Mouse (Mus musculus): ENCODE measurements around the gene Btd. TPM values are rescaled to one million over a fixed set of nuclear protein-coding genes. Genes with fewer than 3 reads are reported as not detected.
A peak's percentile ranks its signal among the peaks of the same experiment; 100 is the strongest.

The Btd gene
- polyA plus RNA-seq, 1 experiment from 2014 or later = 14.3 TPM

GRCm38 (mm10) chr14:31680656-31681055 is 39.8 kb downstream of the Btd start:
- WGBS = 90% methylated on average over 3 of the region's 3 CpGs
- no peaks in the 10 kb centered on the region for H3K4me1 ChIP-seq (replicated peaks)
- H3K9me3 ChIP-seq = no peaks in the 10 kb centered on the region
- no peak overlapping the region for H3K27ac ChIP-seq
- no peak overlapping the region for H3K4me3 ChIP-seq
- no peaks in the 10 kb centered on the region for H3K36me3 ChIP-seq
- no peak for DNase-seq (ENCODE audit: low spot score)
- H3K27me3 ChIP-seq (ENCODE audit: insufficient read depth, poor library complexity, severe bottlenecking) = no peaks in the 10 kb centered on the region

DNA sequence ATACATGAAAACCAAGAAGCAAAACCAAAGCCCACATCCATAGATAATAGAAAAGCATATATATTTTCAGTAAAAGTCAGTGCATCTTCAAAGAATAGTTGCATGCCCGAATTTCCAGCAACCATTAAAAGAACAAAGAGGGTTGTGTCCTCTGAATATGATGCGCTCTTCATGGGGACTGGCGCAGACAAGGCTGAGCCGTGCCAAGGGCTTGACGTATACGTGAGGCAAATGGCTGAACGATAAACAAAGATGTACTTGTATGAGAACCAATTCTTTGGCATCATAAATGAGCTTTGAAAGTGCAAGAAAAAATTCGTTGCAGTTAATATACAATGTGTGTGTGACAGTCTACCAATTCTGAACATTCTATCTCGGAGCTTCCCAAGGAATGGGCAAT is 40.5 kb downstream of the Btd start:
- WGBS = 92% methylated on average over 9 of the region's 9 CpGs
- peaks cover 2% of the 10 kb centered on the region for H3K4me1 ChIP-seq (replicated peaks)
- no peaks in the 10 kb centered on the region for H3K36me3 ChIP-seq
- H3K27ac ChIP-seq = no peak overlapping the region
- no peaks in the 10 kb centered on the region for H3K9me3 ChIP-seq
- no peaks in the 10 kb centered on the region for H3K27me3 ChIP-seq (ENCODE audit: insufficient read depth, poor library complexity, severe bottlenecking)
- H3K4me3 ChIP-seq = no peak overlapping the region
- no peak for DNase-seq (ENCODE audit: low spot score)

GRCm38 (mm10) chr14:31681931-31682555 is 41.2 kb downstream of the Btd start:
- Histone ChIP-seq H3K27ac (0 out of 2 replicates have a peak overlapping the region, but pooled peaks have one; percentile 45), H3K36me3 (no peaks in the 10 kb centered on the region), H3K9me3 (no peaks in the 10 kb centered on the region), H3K27me3 (ENCODE audit: insufficient read depth, poor library complexity, severe bottlenecking) (no peaks in the 10 kb centered on the region), H3K4me1 (replicated peaks) (peaks cover 8% of the 10 kb centered on the region), H3K4me3 (no peak overlapping the region)
- no peak for DNase-seq (ENCODE audit: low spot score)
- 54% methylated on average over 5 of the region's 5 CpGs for whole genome bisulfite sequencing

GRCm38 (mm10) chr14:31683610-31684009 is 42.8 kb downstream of the Btd start:
- 83% methylated on average over 2 of the region's 2 CpGs for WGBS
- Histone ChIP-seq H3K36me3 (no peaks in the 10 kb centered on the region), H3K4me3 (no peak overlapping the region), H3K27ac (no peak overlapping the region), H3K4me1 (replicated peaks) (peaks cover 8% of the 10 kb centered on the region), H3K27me3 (ENCODE audit: insufficient read depth, poor library complexity, severe bottlenecking) (no peaks in the 10 kb centered on the region), H3K9me3 (no peaks in the 10 kb centered on the region)
- DNase-seq (ENCODE audit: low spot score) = no peak

DNA sequence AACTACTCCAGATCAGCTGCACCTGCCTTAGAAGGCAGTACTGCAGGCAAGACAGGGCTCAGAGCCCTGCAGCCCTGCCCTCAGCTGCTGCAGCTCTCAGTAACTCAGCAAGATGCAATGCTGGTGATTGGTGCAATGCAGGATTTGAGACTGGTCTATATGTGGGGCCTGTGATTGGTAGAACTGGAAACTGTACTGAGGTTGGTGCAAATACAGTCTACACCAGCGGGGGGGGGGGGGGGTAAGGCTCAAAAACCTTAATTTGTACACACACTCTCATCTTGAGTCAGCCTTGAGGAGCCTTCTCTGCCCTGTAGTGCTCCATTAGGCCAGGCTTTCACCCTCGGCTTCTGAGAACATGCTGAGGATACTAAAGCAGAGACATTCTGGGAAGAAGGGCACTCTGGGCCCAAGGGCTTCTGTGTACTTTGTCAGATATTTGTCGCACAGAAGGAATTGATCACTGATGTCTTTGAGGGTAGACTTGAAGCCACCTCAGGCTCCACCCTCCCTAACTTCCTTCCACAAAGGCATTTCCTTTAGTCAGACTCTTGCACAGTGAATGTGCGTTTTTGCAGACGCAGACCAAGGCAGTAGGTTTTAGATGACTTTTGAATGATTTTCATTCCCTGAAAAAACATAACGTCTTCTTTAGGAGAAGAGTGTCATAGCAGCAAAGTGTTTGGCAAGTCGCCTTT is 43.7 kb downstream of the Btd start:
- WGBS = 79% methylated on average over 7 of the region's 7 CpGs
- Histone ChIP-seq H3K4me3 (no peak overlapping the region), H3K9me3 (no peaks in the 10 kb centered on the region), H3K36me3 (no peaks in the 10 kb centered on the region), H3K27ac (0 out of 2 replicates have a peak overlapping the region, but pooled peaks have one; percentile 35), H3K4me1 (replicated peaks) (peaks cover 8% of the 10 kb centered on the region), H3K27me3 (ENCODE audit: insufficient read depth, poor library complexity, severe bottlenecking) (no peaks in the 10 kb centered on the region)
- no peak for DNase-seq (ENCODE audit: low spot score)

DNA sequence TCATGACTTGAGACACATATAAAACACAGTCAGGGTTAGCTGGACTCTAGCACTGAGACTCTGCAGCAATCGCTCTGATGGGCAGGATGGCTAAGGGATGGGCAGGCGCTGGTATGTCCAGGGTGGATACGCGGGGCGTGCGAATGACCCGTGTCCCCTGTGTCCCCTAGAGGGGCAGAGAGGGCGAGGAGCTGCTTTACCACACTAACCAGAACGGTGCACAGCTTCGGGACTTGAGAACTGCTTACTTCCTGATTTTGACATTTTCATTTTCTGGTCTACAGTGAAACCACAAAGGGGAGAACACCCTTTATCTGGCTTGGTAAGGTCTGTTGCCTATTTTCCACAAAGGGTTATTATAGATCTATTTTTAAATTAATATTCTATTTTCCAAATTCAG is 44.9 kb downstream of the Btd start:
- no peaks in the 10 kb centered on the region for H3K9me3 ChIP-seq
- H3K27ac ChIP-seq = no peak overlapping the region
- peaks cover 8% of the 10 kb centered on the region for H3K4me1 ChIP-seq (replicated peaks)
- H3K36me3 ChIP-seq = no peaks in the 10 kb centered on the region
- no peak overlapping the region for H3K4me3 ChIP-seq
- WGBS = 88% methylated on average over 10 of the region's 10 CpGs
- DNase-seq (ENCODE audit: low spot score) = no peak
- no peaks in the 10 kb centered on the region for H3K27me3 ChIP-seq (ENCODE audit: insufficient read depth, poor library complexity, severe bottlenecking)

GRCm38 (mm10) chr14:31686231-31686630 is 45.4 kb downstream of the Btd start:
- WGBS = 89% methylated on average over 1 of the region's 1 CpGs
- no peak for DNase-seq (ENCODE audit: low spot score)
- Histone ChIP-seq H3K4me1 (replicated peaks) (peaks cover 8% of the 10 kb centered on the region), H3K27me3 (ENCODE audit: insufficient read depth, poor library complexity, severe bottlenecking) (no peaks in the 10 kb centered on the region), H3K27ac (no peak overlapping the region), H3K9me3 (no peaks in the 10 kb centered on the region), H3K36me3 (no peaks in the 10 kb centered on the region), H3K4me3 (no peak overlapping the region)

- H3K9me3 ChIP-seq = no peaks in the 10 kb centered on the region
- peaks cover 9% of the 10 kb centered on the region for H3K36me3 ChIP-seq
- no peaks in the 10 kb centered on the region for H3K4me1 ChIP-seq (replicated peaks)
- 89% methylated on average over 6 of the region's 6 CpGs for WGBS
- no peak for DNase-seq (ENCODE audit: low spot score)
- no peak overlapping the region for H3K27ac ChIP-seq
- H3K4me3 ChIP-seq = no peak overlapping the region
- H3K27me3 ChIP-seq (ENCODE audit: insufficient read depth, poor library complexity, severe bottlenecking) = no peaks in the 10 kb centered on the region
Observed at GRCm38 (mm10) chr14:31692536-31692935, 51.7 kb downstream of the Btd start.

- no peak overlapping the region for H3K4me3 ChIP-seq
- no peaks in the 10 kb centered on the region for H3K4me1 ChIP-seq (replicated peaks)
- H3K9me3 ChIP-seq = no peaks in the 10 kb centered on the region
- peaks cover 37% of the 10 kb centered on the region for H3K36me3 ChIP-seq
- no peak overlapping the region for H3K27ac ChIP-seq
- DNase-seq (ENCODE audit: low spot score) = no peak
- no peaks in the 10 kb centered on the region for H3K27me3 ChIP-seq (ENCODE audit: insufficient read depth, poor library complexity, severe bottlenecking)
- 88% methylated on average over 9 of the region's 9 CpGs for WGBS
Observed at GRCm38 (mm10) chr14:31696206-31696984, 55.6 kb downstream of the Btd start.

GRCm38 (mm10) chr14:31696985-31697303 is 56.1 kb downstream of the Btd start:
- peaks cover 43% of the 10 kb centered on the region for H3K36me3 ChIP-seq
- DNase-seq (ENCODE audit: low spot score) = no peak
- H3K4me1 ChIP-seq (replicated peaks) = no peaks in the 10 kb centered on the region
- no peaks in the 10 kb centered on the region for H3K27me3 ChIP-seq (ENCODE audit: insufficient read depth, poor library complexity, severe bottlenecking)
- 88% methylated on average over 3 of the region's 3 CpGs for WGBS
- no peak overlapping the region for H3K27ac ChIP-seq
- H3K9me3 ChIP-seq = no peaks in the 10 kb centered on the region
- no peak overlapping the region for H3K4me3 ChIP-seq

DNA sequence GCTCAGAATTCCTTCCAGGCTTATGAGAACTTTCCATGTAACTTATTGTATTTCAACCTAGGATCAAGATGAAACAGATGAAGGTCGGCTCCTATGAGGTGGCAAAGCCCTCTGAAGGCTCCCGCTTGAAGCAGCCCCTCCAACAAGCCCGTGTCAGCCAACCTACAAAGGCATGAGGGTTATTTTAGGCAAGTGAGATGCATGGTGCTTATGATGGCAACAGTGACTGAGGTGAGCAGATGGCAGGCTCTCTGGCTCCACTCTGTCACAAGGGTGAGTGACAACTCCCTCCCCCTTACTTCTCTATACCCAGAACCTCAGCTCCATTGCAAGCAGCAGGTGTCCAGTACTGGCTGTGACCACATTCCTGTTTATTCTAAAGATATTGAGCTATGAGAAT is 56.5 kb downstream of the Btd start:
- Histone ChIP-seq H3K4me3 (no peak overlapping the region), H3K9me3 (no peaks in the 10 kb centered on the region), H3K4me1 (replicated peaks) (no peaks in the 10 kb centered on the region), H3K36me3 (peaks cover 47% of the 10 kb centered on the region), H3K27ac (no peak overlapping the region), H3K27me3 (ENCODE audit: insufficient read depth, poor library complexity, severe bottlenecking) (no peaks in the 10 kb centered on the region)
- WGBS = 91% methylated on average over 3 of the region's 3 CpGs
- no peak for DNase-seq (ENCODE audit: low spot score)

DNA sequence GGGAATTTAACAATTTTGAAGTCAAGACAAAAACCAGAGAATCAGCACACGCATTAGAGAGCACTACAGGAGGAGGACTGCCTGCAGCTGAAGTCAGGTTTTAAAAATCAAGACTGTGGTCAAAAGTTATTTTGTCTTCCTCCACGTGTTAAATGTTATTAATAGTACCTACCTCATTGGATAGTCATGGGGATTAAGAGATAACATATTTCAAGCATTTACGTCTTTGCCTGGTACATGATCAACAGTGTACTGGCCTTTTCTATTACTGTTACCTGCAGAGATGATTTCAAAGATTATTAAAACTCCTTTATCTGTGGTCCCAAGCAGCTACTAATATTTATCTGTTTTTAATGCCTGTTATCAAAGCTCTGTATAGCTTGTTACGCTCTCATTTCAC is 56.9 kb downstream of the Btd start:
- Histone ChIP-seq H3K9me3 (no peaks in the 10 kb centered on the region), H3K27me3 (ENCODE audit: insufficient read depth, poor library complexity, severe bottlenecking) (no peaks in the 10 kb centered on the region), H3K4me3 (no peak overlapping the region), H3K27ac (no peak overlapping the region), H3K36me3 (peaks cover 51% of the 10 kb centered on the region), H3K4me1 (replicated peaks) (no peaks in the 10 kb centered on the region)
- 89% methylated on average over 4 of the region's 4 CpGs for WGBS
- no peak for DNase-seq (ENCODE audit: low spot score)

DNA sequence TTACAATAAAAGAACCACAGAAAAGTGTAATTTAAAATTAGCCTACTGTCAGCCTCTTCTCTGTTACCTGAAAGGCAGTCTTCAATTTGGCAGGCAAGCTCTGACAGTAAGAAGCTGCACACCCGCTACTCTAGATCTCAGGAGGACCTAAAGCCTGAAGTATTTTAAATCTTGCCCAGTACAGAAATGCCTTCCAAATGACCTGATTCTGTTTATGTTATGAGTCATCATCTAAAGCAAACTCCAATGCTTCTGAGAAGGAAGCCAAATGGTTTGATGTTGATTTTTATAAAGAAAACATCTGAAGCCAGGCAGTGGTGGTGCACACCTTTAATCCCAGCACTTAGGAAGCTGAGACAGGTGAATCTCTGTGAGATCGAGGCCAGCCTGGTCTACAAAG is 59.5 kb downstream of the Btd start:
- H3K4me1 ChIP-seq (replicated peaks) = no peaks in the 10 kb centered on the region
- no peaks in the 10 kb centered on the region for H3K9me3 ChIP-seq
- peaks cover 77% of the 10 kb centered on the region for H3K36me3 ChIP-seq
- no peak for DNase-seq (ENCODE audit: low spot score)
- no peaks in the 10 kb centered on the region for H3K27me3 ChIP-seq (ENCODE audit: insufficient read depth, poor library complexity, severe bottlenecking)
- H3K4me3 ChIP-seq = no peak overlapping the region
- WGBS = 91% methylated on average over 2 of the region's 2 CpGs
- H3K27ac ChIP-seq = no peak overlapping the region

All from hindbrain, embryonic 10.5 days (tissue).